Mouse (Mus musculus): ENCODE measurements around the gene Fam43b. TPM values are rescaled to one million over a fixed set of nuclear protein-coding genes. Genes with fewer than 3 reads are reported as not detected.
A peak's percentile ranks its signal among the peaks of the same experiment; 100 is the strongest.
"Not testable (repeated sequence)": the region's sequence is repeated elsewhere in the genome, so short reads cannot be mapped to it uniquely, and the experiment has no call there.

Fam43b gene
- polyA plus RNA-seq, 1 experiment from 2014 or later: 0.24 TPM

DNA sequence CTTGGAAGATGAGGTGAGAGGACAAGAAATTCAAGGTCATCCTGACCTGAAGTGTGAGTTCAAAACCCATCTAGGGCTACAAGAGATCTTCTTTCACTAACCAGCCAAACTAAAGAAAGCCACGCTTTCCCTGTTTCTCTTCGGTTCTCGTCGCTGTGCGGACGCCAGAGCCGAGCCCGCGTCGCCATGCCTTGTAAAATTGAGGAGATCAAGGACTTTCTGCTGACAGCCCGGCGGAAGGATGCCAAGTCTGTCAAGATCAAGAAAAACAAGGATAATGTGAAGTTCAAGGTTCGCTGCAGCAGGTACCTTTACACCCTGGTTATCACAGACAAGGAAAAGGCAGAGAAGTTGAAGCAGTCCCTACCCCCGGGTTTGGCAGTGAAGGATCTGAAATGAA, 29.3 kb upstream of the Fam43b start:
- not testable (repeated sequence) for H3K27me3 ChIP-seq (replicated peaks; ENCODE audit: control insufficient read depth, insufficient read depth, low read length); H3K4me1 ChIP-seq (ENCODE audit: control insufficient read depth, insufficient read depth, low read length); H3K9ac ChIP-seq (ENCODE audit: low read depth, low read length); DNase-seq (ENCODE audit: low spot score); H3K27ac ChIP-seq (replicated peaks; ENCODE audit: low read depth, low read length); H3K9me3 ChIP-seq (ENCODE audit: control insufficient read depth, low read length); H3K4me2 ChIP-seq (ENCODE audit: low read depth, low read length); ATAC-seq (ENCODE audit: low read depth); H3K4me3 ChIP-seq (ENCODE audit: low read depth, low read length); H3K36me3 ChIP-seq (ENCODE audit: control insufficient read depth, insufficient read depth, low read length)
- WGBS: 90% methylated on average over 14 of the region's 14 CpGs

DNA sequence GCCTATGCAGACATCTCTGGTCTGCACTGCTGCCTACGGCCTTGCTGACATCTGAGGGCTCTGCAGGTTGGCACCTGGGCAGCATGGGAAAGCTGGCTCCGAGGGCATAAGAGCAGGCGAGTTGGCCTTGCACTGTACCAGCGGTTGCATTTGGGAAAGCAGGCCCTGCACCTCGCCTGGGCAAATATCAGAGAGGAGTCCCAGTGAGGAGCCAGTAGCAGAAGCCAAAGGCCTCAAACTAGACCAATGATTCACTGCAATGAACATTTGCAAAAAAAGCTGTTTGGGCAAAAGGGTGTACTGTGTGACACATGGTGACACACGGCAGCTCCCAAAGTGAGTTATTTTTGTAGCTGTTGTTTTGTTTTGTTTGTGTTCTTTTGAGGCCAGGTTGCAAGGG, 28.7 kb upstream of the Fam43b start:
- Histone ChIP-seq H3K4me1 (ENCODE audit: control insufficient read depth, insufficient read depth, low read length) (no peaks in the 10 kb centered on the region), H3K36me3 (ENCODE audit: control insufficient read depth, insufficient read depth, low read length) (no peaks in the 10 kb centered on the region), H3K4me3 (ENCODE audit: low read depth, low read length) (no peak overlapping the region), H3K9ac (ENCODE audit: low read depth, low read length) (no peak overlapping the region), H3K27me3 (replicated peaks; ENCODE audit: control insufficient read depth, insufficient read depth, low read length) (no peaks in the 10 kb centered on the region), H3K9me3 (ENCODE audit: control insufficient read depth, low read length) (no peaks in the 10 kb centered on the region), H3K4me2 (ENCODE audit: low read depth, low read length) (no peak overlapping the region), H3K27ac (replicated peaks; ENCODE audit: low read depth, low read length) (no peak overlapping the region)
- DNase-seq (ENCODE audit: low spot score) (no peak), ATAC-seq (ENCODE audit: low read depth) (no peak)
- 86% methylated on average over 6 of the region's 6 CpGs for WGBS

DNA sequence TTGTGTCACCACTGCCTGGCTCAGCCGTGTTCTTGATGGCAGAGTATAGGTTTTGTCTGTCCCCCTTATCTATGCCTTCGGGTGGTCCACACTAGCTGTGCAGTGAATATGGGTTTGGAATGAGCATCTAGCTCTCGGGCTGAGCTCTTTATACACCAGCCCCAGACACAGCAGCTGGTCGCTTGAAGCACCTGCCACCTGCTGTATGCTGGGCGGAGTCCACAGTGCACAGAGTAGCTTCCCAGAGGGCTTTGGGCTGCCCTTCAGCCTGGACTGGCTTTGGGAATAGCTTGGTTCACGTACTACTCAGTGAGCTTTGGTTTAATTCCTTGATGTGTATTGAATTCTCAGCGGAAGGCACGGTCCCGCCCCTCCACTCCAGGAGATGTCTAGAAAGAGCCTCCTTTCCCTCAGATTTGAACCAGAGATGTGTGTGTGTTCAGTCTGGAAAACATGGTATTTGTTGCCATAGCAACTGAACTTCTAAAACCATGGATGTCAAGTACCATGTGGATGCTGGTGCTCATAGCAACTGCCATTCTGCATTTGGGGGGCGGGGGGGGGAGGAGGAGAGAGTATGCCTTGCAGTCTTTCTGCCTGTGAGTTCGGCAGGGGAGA, 22.1 kb upstream of the Fam43b start:
- Histone ChIP-seq H3K27ac (replicated peaks; ENCODE audit: low read depth, low read length) (no peak overlapping the region), H3K4me1 (ENCODE audit: control insufficient read depth, insufficient read depth, low read length) (no peaks in the 10 kb centered on the region), H3K4me2 (ENCODE audit: low read depth, low read length) (no peak overlapping the region), H3K36me3 (ENCODE audit: control insufficient read depth, insufficient read depth, low read length) (no peaks in the 10 kb centered on the region), H3K9ac (ENCODE audit: low read depth, low read length) (no peak overlapping the region), H3K9me3 (ENCODE audit: control insufficient read depth, low read length) (no peaks in the 10 kb centered on the region), H3K27me3 (replicated peaks; ENCODE audit: control insufficient read depth, insufficient read depth, low read length) (no peaks in the 10 kb centered on the region), H3K4me3 (ENCODE audit: low read depth, low read length) (no peak overlapping the region)
- DNase-seq (ENCODE audit: low spot score) (no peak), ATAC-seq (ENCODE audit: low read depth) (no peak)
- 61% methylated on average over 10 of the region's 11 CpGs for WGBS

DNA sequence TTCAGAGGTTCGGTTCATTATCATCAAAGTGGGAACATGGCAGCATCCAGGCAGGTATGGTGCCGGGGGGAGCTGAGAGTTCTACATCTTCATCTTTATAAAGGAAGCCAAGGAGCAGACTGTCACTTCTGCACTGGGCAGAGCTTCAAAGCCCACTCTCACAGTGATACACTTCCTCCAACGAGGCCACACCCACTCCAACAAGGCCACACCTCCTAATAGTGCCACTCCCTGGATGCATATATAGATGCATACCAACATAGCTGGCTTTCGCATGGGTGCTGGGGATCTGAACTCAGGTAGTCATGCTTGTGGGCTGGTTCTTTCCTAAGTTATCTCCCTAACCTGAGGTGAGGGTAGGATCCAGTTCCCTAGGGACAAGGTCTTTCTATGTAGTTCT, 21.6 kb upstream of the Fam43b start:
- no peaks in the 10 kb centered on the region for H3K9me3 ChIP-seq (ENCODE audit: control insufficient read depth, low read length)
- ATAC-seq (ENCODE audit: low read depth) (no peak), DNase-seq (ENCODE audit: low spot score) (no peak)
- no peak overlapping the region for H3K4me2 ChIP-seq (ENCODE audit: low read depth, low read length)
- no peaks in the 10 kb centered on the region for H3K27me3 ChIP-seq (replicated peaks; ENCODE audit: control insufficient read depth, insufficient read depth, low read length)
- 90% methylated on average over 4 of the region's 4 CpGs for WGBS
- no peak overlapping the region for H3K27ac ChIP-seq (replicated peaks; ENCODE audit: low read depth, low read length)
- no peak overlapping the region for H3K4me3 ChIP-seq (ENCODE audit: low read depth, low read length)
- H3K36me3 ChIP-seq (ENCODE audit: control insufficient read depth, insufficient read depth, low read length): no peaks in the 10 kb centered on the region
- no peaks in the 10 kb centered on the region for H3K4me1 ChIP-seq (ENCODE audit: control insufficient read depth, insufficient read depth, low read length)
- no peak overlapping the region for H3K9ac ChIP-seq (ENCODE audit: low read depth, low read length)

DNA sequence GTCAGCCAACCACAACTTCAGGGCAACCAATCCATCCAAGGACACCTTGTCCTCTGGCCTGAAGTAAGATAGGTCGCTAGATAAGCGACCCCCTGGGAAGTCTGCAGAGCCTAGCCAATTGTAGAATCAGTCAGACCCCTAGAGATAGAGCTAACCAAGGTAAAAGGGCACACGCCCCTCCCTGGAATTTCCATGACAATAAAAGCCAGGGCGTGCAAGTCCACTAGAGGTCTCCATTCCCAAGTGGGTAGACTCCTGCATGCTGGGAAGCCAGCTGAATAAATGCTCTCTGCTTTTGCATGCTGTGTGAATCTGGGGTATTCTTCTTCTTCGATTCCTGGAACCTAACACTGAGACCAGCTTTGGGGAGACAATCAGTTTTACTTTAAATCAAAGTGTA, 20.1 kb upstream of the Fam43b start:
- no peak overlapping the region for H3K4me3 ChIP-seq (ENCODE audit: low read depth, low read length)
- no peak overlapping the region for H3K4me2 ChIP-seq (ENCODE audit: low read depth, low read length)
- ATAC-seq (ENCODE audit: low read depth) (no peak), DNase-seq (ENCODE audit: low spot score) (no peak)
- no peak overlapping the region for H3K27ac ChIP-seq (replicated peaks; ENCODE audit: low read depth, low read length)
- no peak overlapping the region for H3K9ac ChIP-seq (ENCODE audit: low read depth, low read length)
- H3K4me1 ChIP-seq (ENCODE audit: control insufficient read depth, insufficient read depth, low read length): no peaks in the 10 kb centered on the region
- H3K36me3 ChIP-seq (ENCODE audit: control insufficient read depth, insufficient read depth, low read length): no peaks in the 10 kb centered on the region
- H3K9me3 ChIP-seq (ENCODE audit: control insufficient read depth, low read length): no peaks in the 10 kb centered on the region
- H3K27me3 ChIP-seq (replicated peaks; ENCODE audit: control insufficient read depth, insufficient read depth, low read length): no peaks in the 10 kb centered on the region
- 67% methylated on average over 5 of the region's 5 CpGs for WGBS

DNA sequence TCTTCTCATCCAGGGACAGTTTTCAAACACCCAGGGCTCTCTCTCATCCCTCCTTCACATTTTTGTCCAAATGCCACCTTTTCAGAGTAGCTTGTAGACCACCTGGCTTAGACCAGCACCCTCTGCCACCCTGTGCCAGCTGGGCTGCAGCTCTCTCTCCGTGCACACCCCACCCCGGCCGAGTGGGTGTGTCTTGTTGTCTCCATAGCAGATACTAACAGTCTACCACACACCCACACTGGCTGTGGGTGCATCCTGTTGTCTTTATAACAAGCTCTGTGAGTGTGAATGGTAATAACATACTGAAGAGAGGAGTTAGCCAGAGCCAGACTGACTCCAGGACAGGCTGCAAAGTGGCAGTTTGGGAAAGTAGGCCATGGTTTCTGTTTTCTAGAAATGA, 19.7 kb upstream of the Fam43b start:
- Histone ChIP-seq H3K27ac (replicated peaks; ENCODE audit: low read depth, low read length) (no peak overlapping the region), H3K9ac (ENCODE audit: low read depth, low read length) (no peak overlapping the region), H3K9me3 (ENCODE audit: control insufficient read depth, low read length) (no peaks in the 10 kb centered on the region), H3K27me3 (replicated peaks; ENCODE audit: control insufficient read depth, insufficient read depth, low read length) (peaks cover 1% of the 10 kb centered on the region; the same call in 1 of the 2 replicates), H3K4me1 (ENCODE audit: control insufficient read depth, insufficient read depth, low read length) (no peaks in the 10 kb centered on the region), H3K4me3 (ENCODE audit: low read depth, low read length) (no peak overlapping the region), H3K4me2 (ENCODE audit: low read depth, low read length) (no peak overlapping the region), H3K36me3 (ENCODE audit: control insufficient read depth, insufficient read depth, low read length) (no peaks in the 10 kb centered on the region)
- DNase-seq (ENCODE audit: low spot score) (no peak), ATAC-seq (ENCODE audit: low read depth) (no peak)
- WGBS: 82% methylated on average over 3 of the region's 3 CpGs

DNA sequence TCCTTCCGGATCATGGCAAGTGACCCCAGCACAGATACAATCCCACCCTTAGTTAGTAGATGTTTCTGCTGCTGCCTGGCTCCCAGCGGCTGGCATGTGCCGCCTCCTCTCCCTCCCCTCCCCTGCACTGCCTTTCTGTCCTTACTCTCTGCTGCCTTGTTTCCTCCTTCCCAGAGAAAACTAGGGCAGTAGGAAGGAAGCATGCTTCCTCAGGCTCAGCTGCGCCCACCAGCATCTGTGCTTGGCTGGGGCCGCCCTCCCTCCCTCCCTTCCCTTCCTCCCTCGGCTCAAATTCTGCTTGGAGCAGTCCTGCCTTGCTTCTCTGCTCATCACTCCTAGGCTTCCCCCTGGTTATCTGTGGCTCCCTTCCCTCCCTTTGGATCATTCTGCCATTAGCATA, 18.4 kb upstream of the Fam43b start:
- DNase-seq (ENCODE audit: low spot score): peak; percentile 45
- WGBS: 21% methylated on average over 5 of the region's 6 CpGs
- Histone ChIP-seq H3K4me2 (ENCODE audit: low read depth, low read length) (no peak overlapping the region), H3K9ac (ENCODE audit: low read depth, low read length) (no peak overlapping the region), H3K27ac (replicated peaks; ENCODE audit: low read depth, low read length) (0 out of 2 replicates have a peak overlapping the region, but pooled peaks have one; percentile 6), H3K36me3 (ENCODE audit: control insufficient read depth, insufficient read depth, low read length) (no peaks in the 10 kb centered on the region), H3K9me3 (ENCODE audit: control insufficient read depth, low read length) (no peaks in the 10 kb centered on the region), H3K4me1 (ENCODE audit: control insufficient read depth, insufficient read depth, low read length) (no peaks in the 10 kb centered on the region), H3K27me3 (replicated peaks; ENCODE audit: control insufficient read depth, insufficient read depth, low read length) (peaks cover 4% of the 10 kb centered on the region; the same call in 1 of the 2 replicates), H3K4me3 (ENCODE audit: low read depth, low read length) (no peak overlapping the region)
- 0 out of 2 replicates have a peak, but pooled peaks have one; percentile 30 for ATAC-seq (ENCODE audit: low read depth)

DNA sequence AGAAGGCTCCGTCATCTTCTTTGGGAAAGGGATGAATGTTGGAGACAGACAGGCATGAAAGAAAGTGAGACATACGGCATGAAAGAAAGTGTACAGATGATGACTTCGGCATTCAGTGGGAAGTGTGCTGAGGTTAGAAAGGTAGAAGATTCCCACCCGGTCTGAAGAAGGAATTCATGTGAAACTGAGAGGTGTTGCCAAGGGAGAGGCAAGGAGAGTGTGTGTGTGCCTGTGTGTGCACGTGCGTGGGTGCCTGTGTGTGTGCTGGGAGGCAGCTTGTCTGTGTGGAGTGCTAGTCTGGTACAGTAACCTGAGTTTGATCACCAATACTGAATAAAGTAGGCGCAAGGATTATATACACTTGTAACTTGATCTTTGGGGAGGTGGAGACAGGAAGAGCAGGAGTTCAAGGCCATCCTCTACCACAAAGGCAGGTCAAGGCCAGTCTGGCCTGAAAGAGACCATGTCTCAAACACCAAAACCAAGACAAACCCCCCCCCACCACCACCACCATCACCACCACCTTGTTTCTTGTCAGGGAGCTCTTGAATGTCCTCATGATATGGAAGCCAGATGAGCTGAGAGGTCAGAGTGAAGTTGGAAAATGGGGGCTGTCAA, 15.3 kb upstream of the Fam43b start:
- Histone ChIP-seq H3K27me3 (replicated peaks; ENCODE audit: control insufficient read depth, insufficient read depth, low read length) (peaks cover 4% of the 10 kb centered on the region; the same call in 1 of the 2 replicates), H3K27ac (replicated peaks; ENCODE audit: low read depth, low read length) (no peak overlapping the region), H3K4me3 (ENCODE audit: low read depth, low read length) (no peak overlapping the region), H3K9ac (ENCODE audit: low read depth, low read length) (no peak overlapping the region), H3K4me2 (ENCODE audit: low read depth, low read length) (no peak overlapping the region), H3K36me3 (ENCODE audit: control insufficient read depth, insufficient read depth, low read length) (no peaks in the 10 kb centered on the region), H3K4me1 (ENCODE audit: control insufficient read depth, insufficient read depth, low read length) (no peaks in the 10 kb centered on the region), H3K9me3 (ENCODE audit: control insufficient read depth, low read length) (no peaks in the 10 kb centered on the region)
- ATAC-seq (ENCODE audit: low read depth): no peak
- 43% methylated on average over 7 of the region's 7 CpGs for WGBS
- no peak for DNase-seq (ENCODE audit: low spot score)

DNA sequence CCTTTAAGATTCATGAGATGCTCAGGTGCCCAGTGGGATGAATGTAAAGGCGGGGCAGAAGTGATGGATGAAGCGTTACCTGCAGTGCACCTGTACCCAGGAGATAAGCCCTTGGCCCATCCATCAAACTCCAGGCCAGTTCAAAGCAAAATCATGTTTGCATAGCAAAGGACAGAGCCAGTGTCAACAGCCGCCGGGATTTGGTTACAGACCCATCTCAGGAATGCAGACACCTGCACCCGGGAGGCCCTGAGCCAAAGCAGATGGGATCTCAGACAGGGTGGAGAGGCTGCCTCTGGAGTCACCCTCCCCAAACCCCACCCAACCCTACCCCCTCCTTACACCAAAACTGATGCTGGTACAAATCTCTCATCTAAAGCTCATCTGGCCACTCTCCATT, 14.7 kb upstream of the Fam43b start:
- ATAC-seq (ENCODE audit: low read depth): peak; percentile 53
- H3K27ac ChIP-seq (replicated peaks; ENCODE audit: low read depth, low read length): no peak overlapping the region
- no peak overlapping the region for H3K4me2 ChIP-seq (ENCODE audit: low read depth, low read length)
- H3K36me3 ChIP-seq (ENCODE audit: control insufficient read depth, insufficient read depth, low read length): no peaks in the 10 kb centered on the region
- 11% methylated on average over 5 of the region's 5 CpGs for WGBS
- no peaks in the 10 kb centered on the region for H3K4me1 ChIP-seq (ENCODE audit: control insufficient read depth, insufficient read depth, low read length)
- H3K27me3 ChIP-seq (replicated peaks; ENCODE audit: control insufficient read depth, insufficient read depth, low read length): peaks cover 4% of the 10 kb centered on the region; the same call in 1 of the 2 replicates
- no peak overlapping the region for H3K4me3 ChIP-seq (ENCODE audit: low read depth, low read length)
- no peak overlapping the region for H3K9ac ChIP-seq (ENCODE audit: low read depth, low read length)
- H3K9me3 ChIP-seq (ENCODE audit: control insufficient read depth, low read length): no peaks in the 10 kb centered on the region
- DNase-seq (ENCODE audit: low spot score): peak; percentile 45
